Mouse (Mus musculus): ENCODE data around the gene Krtap5-1.
"Not testable (repeated sequence)": the region's sequence is repeated elsewhere in the genome, so short reads cannot be mapped to it uniquely, and the experiment has no call there.

Gene Krtap5-1

GRCm38 (mm10) chr7:142297018-142297417, at the start of gene Krtap5-1:
Krtap5-1 (minus strand) TSS chr7:142297118.
- DNase-seq, result peak in 1 of 2 experiments; percentile 5

- DNase-seq, result no peak
Measured at GRCm38 (mm10) chr7:142342247-142342640, 45.3 kb upstream of the Krtap5-1 start.

GRCm38 (mm10) chr7:142341564-142342246, 44.8 kb upstream of the Krtap5-1 start:
- no peak for DNase-seq

GRCm38 (mm10) chr7:142340269-142340970, 43.5 kb upstream of the Krtap5-1 start:
- DNase-seq, result no peak

GRCm38 (mm10) chr7:142335151-142335550, 38.2 kb upstream of the Krtap5-1 start:
- DNase-seq, result no peak

- peak; percentile 82 to 94 for DNase-seq
Measured at GRCm38 (mm10) chr7:142334246-142334645, 37.3 kb upstream of the Krtap5-1 start.

- DNase-seq, result not testable (repeated sequence)
Measured at GRCm38 (mm10) chr7:142332741-142333140, 35.8 kb upstream of the Krtap5-1 start.

- no peak for DNase-seq
Measured at GRCm38 (mm10) chr7:142331281-142331680, 34.4 kb upstream of the Krtap5-1 start.

- DNase-seq, result peak; percentile 81 to 87
Measured at GRCm38 (mm10) chr7:142330271-142330724, 33.4 kb upstream of the Krtap5-1 start.

- no peak for DNase-seq
Measured at GRCm38 (mm10) chr7:142328507-142328906, 31.6 kb upstream of the Krtap5-1 start.

- DNase-seq, result no peak
Measured at GRCm38 (mm10) chr7:142326714-142327445, 30.0 kb upstream of the Krtap5-1 start.

GRCm38 (mm10) chr7:142323396-142324117, 26.6 kb upstream of the Krtap5-1 start:
- no peak for DNase-seq

- DNase-seq, result no peak
Measured at GRCm38 (mm10) chr7:142322641-142323040, 25.7 kb upstream of the Krtap5-1 start.

GRCm38 (mm10) chr7:142321637-142322306, 24.9 kb upstream of the Krtap5-1 start:
- DNase-seq, result not testable (repeated sequence)

GRCm38 (mm10) chr7:142320906-142321305, 24.0 kb upstream of the Krtap5-1 start:
- DNase-seq, result peak; percentile 11 to 45

- DNase-seq, result no peak
Measured at GRCm38 (mm10) chr7:142319124-142319523, 22.2 kb upstream of the Krtap5-1 start.

GRCm38 (mm10) chr7:142317216-142317615, 20.3 kb upstream of the Krtap5-1 start:
- no peak for DNase-seq

- peak in 1 of 2 experiments; percentile 41 for DNase-seq
Measured at GRCm38 (mm10) chr7:142316558-142316957, 19.6 kb upstream of the Krtap5-1 start.

GRCm38 (mm10) chr7:142314600-142315285, 17.8 kb upstream of the Krtap5-1 start:
- no peak for DNase-seq

GRCm38 (mm10) chr7:142303929-142304328, 7.0 kb upstream of the Krtap5-1 start:
- not testable (repeated sequence) for DNase-seq

GRCm38 (mm10) chr7:142303249-142303648, 6.3 kb upstream of the Krtap5-1 start, which contains the start of gene Krtap5-4:
Krtap5-4 (plus strand) TSS chr7:142303549.
- no peak for DNase-seq

All from kidney, postnatal 25 days (tissue).